Mouse (Mus musculus) lung, postnatal 0 days (tissue): ENCODE data around the gene Scml4. TPM values are rescaled to one million over a fixed set of nuclear protein-coding genes. Genes with fewer than 3 reads are reported as not detected.

Experiments
- ATAC-seq: fragments of 200-750 bp; cut with Nextera tagmentation; 2 replicates; pipeline ENCODE4 v1.8.0; 2017; ENCODE audit warnings: moderate library complexity
- DNase-seq: peaks from one replicate; pipeline ENCODE4 v3.0.0-alpha.2; 2016; ENCODE audit warnings: low spot score
- H3K27ac ChIP-seq: fragments of 300-500 bp; sonication (generic); 2 replicates; pipeline ENCODE4 v1.5.1; 2014; ENCODE audit warnings: antibody characterized with exemption, mild to moderate bottlenecking, low read length, mixed read lengths
- H3K27me3 ChIP-seq: fragments of 300-500 bp; sonication (generic); replicated peaks from 2 replicates; pipeline ENCODE4 v1.6.1; 2014; ENCODE audit warnings: low read length, mixed read lengths; ENCODE audit not compliant: insufficient read depth
- H3K36me3 ChIP-seq: fragments of 300-500 bp; sonication (generic); 2 replicates; pipeline ENCODE4 v1.6.1; 2014; ENCODE audit warnings: low read length, mixed read lengths; ENCODE audit not compliant: insufficient read depth
- H3K4me1 ChIP-seq: fragments of 300-500 bp; sonication (generic); 2 replicates; pipeline ENCODE4 v1.6.1; 2014; ENCODE audit warnings: antibody characterized with exemption, low read depth, low read length, mixed read lengths; ENCODE audit not compliant: insufficient read depth
- H3K4me2 ChIP-seq: fragments of 300-500 bp; sonication (generic); replicated peaks from 2 replicates; pipeline ENCODE4 v1.6.1; 2014; ENCODE audit warnings: low read depth, mild to moderate bottlenecking, low read length, moderate library complexity, mixed read lengths
- H3K4me3 ChIP-seq: fragments of 300-500 bp; sonication (generic); 2 replicates; pipeline ENCODE4 v1.5.1; 2014; ENCODE audit warnings: low read depth, low read length
- H3K9ac ChIP-seq: fragments of 300-500 bp; sonication (generic); replicated peaks from 2 replicates; pipeline ENCODE4 v1.6.1; 2014; ENCODE audit warnings: low read depth, mild to moderate bottlenecking
- H3K9me3 ChIP-seq: fragments of 300-500 bp; sonication (generic); 2 replicates; pipeline ENCODE4 v1.6.1; 2016; ENCODE audit warnings: low read length, mixed read lengths
- CTCF ChIP-seq: IDR thresholded peaks from 2 replicates; pipeline ENCODE4 v1.5.1; 2016; ENCODE audit warnings: antibody characterized with exemption, mild to moderate bottlenecking
- EP300 ChIP-seq: IDR thresholded peaks from 2 replicates; pipeline ENCODE4 v1.6.1; 2016; ENCODE audit warnings: antibody characterized with exemption, mild to moderate bottlenecking, control low read depth
- WGBS: fragments of 180-500 bp; shearing (Covaris S2); extraction: QIAGEN DNeasy Blood & Tissue Kit; methylation state at CpG from one replicate; pipeline ENCODE4 v1.1.7; 2014; 5-methylcytosine and 5-hydroxymethylcytosine counted together
- polyA plus RNA-seq: library from polyadenylated mRNA; unstranded; fragments of >200 nt; fragmentation: Nextera tagmentation; extraction: Ambion mirVana; gene quantifications from 2 replicates; pipeline ENCODE4 v1.2.1, GENCODE M21; 2015

Gene Scml4
- polyA plus RNA-seq, 1 experiment from 2014 or later: 0.13 TPM

DNA sequence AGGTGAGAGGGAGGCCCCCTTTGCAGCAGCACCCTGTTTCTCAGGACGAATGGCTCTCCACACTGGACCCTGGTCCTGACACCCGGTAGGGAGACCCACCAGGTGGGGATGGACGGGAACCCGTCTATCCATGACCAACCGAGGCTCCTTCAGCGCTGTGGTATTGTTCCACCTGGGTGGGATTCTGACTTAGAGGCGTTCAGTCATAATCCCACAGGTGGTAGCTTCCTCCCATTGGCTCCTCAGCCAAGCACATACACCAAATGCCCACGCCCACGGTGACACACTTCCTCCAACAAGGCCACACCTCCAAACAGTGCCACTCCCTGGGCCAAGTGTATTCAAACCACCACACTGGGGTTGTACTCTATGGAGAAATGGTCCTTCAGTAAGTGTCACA is 3.6 kb upstream of the Scml4 start:
- 94% methylated on average over 9 of the region's 9 CpGs for WGBS

DNA sequence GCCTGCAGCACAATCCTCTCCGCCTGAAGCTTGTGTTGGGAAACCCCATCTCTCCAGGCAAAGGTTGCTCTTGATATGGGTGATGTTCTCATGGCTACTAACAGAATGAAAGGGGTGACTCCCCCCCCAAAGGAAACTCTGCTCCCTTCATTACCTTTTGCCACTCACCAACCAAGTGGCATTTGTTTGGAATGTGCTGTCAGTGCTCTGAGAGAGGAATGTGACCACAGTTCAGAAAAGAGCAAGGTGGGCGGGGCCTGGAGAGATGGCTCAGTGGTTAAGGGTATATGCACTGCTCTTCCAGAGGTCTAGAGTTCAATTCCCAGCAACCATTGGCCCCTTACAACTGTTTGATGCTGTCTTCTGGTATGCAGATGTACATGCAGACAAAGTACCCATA is 3.1 kb upstream of the Scml4 start:
- Histone ChIP-seq H3K36me3 (no peaks in the 10 kb centered on the region), H3K4me1 (no peaks in the 10 kb centered on the region), H3K4me2 (no peak overlapping the region), H3K27ac (no peak overlapping the region), H3K9ac (no peak overlapping the region), H3K4me3 (no peak overlapping the region), H3K9me3 (peaks cover 3% of the 10 kb centered on the region; the same call in 1 of the 2 replicates), H3K27me3 (no peaks in the 10 kb centered on the region)
- DNase-seq (no peak), ATAC-seq (no peak)
- no peak for TF ChIP-seq CTCF
- 90% methylated on average over 2 of the region's 2 CpGs for WGBS

More for the DNA sequence above, 3.6 kb upstream of the Scml4 start:
- no peak for TF ChIP-seq EP300
- TF ChIP-seq CTCF: no peak
- Histone ChIP-seq H3K4me3 (no peak overlapping the region), H3K9ac (no peak overlapping the region), H3K27ac (no peak overlapping the region), H3K36me3 (no peaks in the 10 kb centered on the region), H3K4me1 (no peaks in the 10 kb centered on the region), H3K9me3 (peaks cover 3% of the 10 kb centered on the region; the same call in 1 of the 2 replicates), H3K4me2 (no peak overlapping the region), H3K27me3 (no peaks in the 10 kb centered on the region)
- ATAC-seq: no peak
- DNase-seq: no peak

DNA sequence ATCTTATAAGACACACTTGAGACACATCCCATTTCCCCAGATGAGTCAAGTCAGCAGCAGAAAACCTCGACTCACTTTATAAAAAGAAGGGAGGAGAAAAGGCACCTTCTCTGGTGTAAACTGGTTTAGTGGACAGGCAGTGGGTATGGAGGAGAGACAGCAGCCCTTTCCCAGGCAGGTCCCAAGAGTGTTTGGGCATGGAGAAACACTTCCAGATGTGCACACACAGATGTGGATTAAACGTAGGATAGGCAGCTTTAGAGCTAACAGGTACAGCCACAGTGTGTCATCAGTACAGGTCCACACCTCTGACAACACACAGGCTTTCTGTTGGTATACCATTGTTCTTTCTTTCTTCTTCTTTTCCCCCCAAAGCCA is 400 bp upstream of the Scml4 start:
- Histone ChIP-seq H3K4me1 (no peaks in the 10 kb centered on the region), H3K9ac (no peak overlapping the region), H3K27me3 (no peaks in the 10 kb centered on the region), H3K36me3 (no peaks in the 10 kb centered on the region), H3K27ac (no peak overlapping the region), H3K4me3 (no peak overlapping the region), H3K4me2 (no peak overlapping the region), H3K9me3 (no peaks in the 10 kb centered on the region)
- 38% methylated on average over 2 of the region's 2 CpGs for WGBS
- DNase-seq (no peak), ATAC-seq (no peak)
- TF ChIP-seq CTCF (no peak), EP300 (no peak)

DNA sequence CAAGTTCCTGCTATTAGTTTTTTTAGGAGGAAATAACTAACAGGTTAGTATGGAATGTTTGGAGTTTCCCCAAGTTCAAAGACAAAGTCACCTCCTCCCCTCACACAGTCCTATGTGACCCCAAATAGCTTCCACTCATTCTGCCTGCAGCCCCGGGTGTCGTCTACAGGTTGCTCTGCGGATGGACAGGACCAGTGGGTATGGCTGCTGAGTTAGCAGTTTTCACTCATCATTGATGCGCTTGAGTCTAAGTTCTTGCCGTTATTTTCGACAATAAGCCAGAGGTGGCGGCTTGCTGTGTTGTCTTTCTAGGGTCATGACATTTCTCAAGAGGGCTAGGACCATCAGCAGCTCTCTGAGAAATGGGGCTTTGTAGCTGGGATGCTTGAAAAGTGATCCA is 1.3 kb downstream of the Scml4 start:
- H3K27ac ChIP-seq: no peak overlapping the region
- WGBS: 81% methylated on average over 7 of the region's 7 CpGs

DNA sequence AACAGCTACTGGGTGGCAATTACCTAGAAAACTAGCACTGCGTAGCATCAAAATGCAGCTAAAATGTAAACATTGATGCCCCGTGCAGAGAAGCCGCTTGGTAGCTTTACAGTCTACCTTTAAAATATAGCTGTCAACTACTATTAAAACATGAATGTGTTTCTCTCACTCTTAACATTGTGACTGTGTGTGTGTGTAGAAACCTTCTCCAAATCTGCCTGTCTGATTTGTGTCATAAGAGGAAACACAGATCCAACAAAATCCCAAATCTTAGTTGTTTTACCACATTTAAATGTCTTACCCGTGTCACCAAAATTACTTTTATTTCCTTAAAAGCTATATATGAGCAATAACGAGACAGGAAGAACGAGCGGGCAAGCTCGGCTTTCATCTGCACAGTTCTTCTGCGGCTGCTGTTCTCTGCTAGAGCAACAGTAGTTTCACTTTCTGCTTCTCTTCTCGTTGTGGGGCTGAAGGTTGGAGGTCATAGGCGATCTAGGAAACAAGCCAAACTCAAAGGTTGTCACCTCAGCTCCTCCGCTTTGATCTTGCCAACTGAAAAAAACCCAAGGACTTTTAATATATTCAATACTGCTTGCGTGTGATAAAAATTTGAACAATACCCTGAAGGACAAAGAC is 2.1 kb downstream of the Scml4 start:
- no peaks in the 10 kb centered on the region for H3K4me1 ChIP-seq
- H3K27ac ChIP-seq: no peak overlapping the region
- no peak for ATAC-seq
- H3K4me3 ChIP-seq: peak overlapping the region; percentile 17
- H3K9ac ChIP-seq: no peak overlapping the region
- H3K27me3 ChIP-seq: no peaks in the 10 kb centered on the region
- DNase-seq: peak; percentile 67
- no peaks in the 10 kb centered on the region for H3K36me3 ChIP-seq
- no peaks in the 10 kb centered on the region for H3K9me3 ChIP-seq
- TF ChIP-seq EP300: no peak
- TF ChIP-seq CTCF: no peak
- peak overlapping the region; percentile 63 for H3K4me2 ChIP-seq
- 30% methylated on average over 13 of the region's 13 CpGs for WGBS

More for the DNA sequence above, 1.3 kb downstream of the Scml4 start:
- no peak overlapping the region for H3K4me3 ChIP-seq
- DNase-seq (no peak), ATAC-seq (no peak)
- H3K9me3 ChIP-seq: no peaks in the 10 kb centered on the region
- no peaks in the 10 kb centered on the region for H3K27me3 ChIP-seq
- no peak overlapping the region for H3K9ac ChIP-seq
- no peaks in the 10 kb centered on the region for H3K36me3 ChIP-seq
- TF ChIP-seq EP300 (no peak), CTCF (no peak)
- no peak overlapping the region for H3K4me2 ChIP-seq
- no peaks in the 10 kb centered on the region for H3K4me1 ChIP-seq

DNA sequence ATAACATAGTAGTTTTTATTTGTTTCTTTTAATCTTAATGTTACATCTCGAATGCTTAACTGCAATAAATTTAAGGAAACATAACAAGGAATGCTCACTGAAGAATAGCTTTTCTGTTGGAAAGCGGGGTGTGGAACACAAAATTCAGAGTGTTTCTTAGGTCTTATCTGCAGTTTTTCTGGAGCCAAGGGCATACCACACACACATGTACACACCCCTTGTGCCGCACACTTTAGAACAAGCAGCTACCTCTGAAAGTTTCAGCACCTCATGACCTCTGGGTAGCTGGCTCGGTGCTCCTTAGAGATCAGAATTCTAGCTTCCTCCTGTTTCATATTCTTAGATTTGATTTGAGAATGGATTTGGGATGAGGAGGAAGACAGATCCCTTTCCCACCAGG is 2.6 kb downstream of the Scml4 start:
- peak overlapping the region; percentile 63 for H3K4me2 ChIP-seq
- TF ChIP-seq EP300 (no peak), CTCF (no peak)
- H3K9me3 ChIP-seq: no peaks in the 10 kb centered on the region
- ATAC-seq: no peak
- no peak overlapping the region for H3K9ac ChIP-seq
- no peak overlapping the region for H3K27ac ChIP-seq
- no peak overlapping the region for H3K4me3 ChIP-seq
- H3K36me3 ChIP-seq: no peaks in the 10 kb centered on the region
- WGBS: 48% methylated on average over 4 of the region's 4 CpGs
- no peak for DNase-seq
- no peaks in the 10 kb centered on the region for H3K4me1 ChIP-seq
- no peaks in the 10 kb centered on the region for H3K27me3 ChIP-seq
